Mouse (Mus musculus) limb, embryonic 14.5 days (tissue): ENCODE data around the gene Lrrk1. TPM values are rescaled to one million over a fixed set of nuclear protein-coding genes. Genes with fewer than 3 reads are reported as not detected.

ENCODE experiments used
- ATAC-seq: fragments of 200-750 bp; cut with Nextera tagmentation; 2 replicates; pipeline ENCODE4 v1.8.0; 2017; ENCODE audit warnings: low read depth, moderate number of reproducible peaks, moderate TSS enrichment; ENCODE audit not compliant: low FRiP score
- DNase-seq: peaks from one replicate; pipeline ENCODE4 v3.0.0-alpha.2; 2015; ENCODE audit warnings: low spot score
- H3K27ac ChIP-seq: fragments of 300-500 bp; sonication (generic); replicated peaks from 2 replicates; pipeline ENCODE4 v1.5.1; 2014; ENCODE audit warnings: low read depth, mild to moderate bottlenecking, low read length, moderate library complexity, mixed read lengths
- H3K27me3 ChIP-seq: fragments of 300-500 bp; sonication (generic); 2 replicates; pipeline ENCODE4 v1.6.1; 2014; ENCODE audit warnings: low read length, mixed read lengths; ENCODE audit not compliant: control insufficient read depth, insufficient read depth
- H3K36me3 ChIP-seq: fragments of 300-500 bp; sonication (generic); 2 replicates; pipeline ENCODE4 v1.6.1; 2014; ENCODE audit warnings: mild to moderate bottlenecking, low read length, moderate library complexity, mixed read lengths; ENCODE audit not compliant: control insufficient read depth, insufficient read depth
- H3K4me1 ChIP-seq: fragments of 300-500 bp; sonication (generic); 2 replicates; pipeline ENCODE4 v1.6.1; 2014; ENCODE audit warnings: antibody characterized with exemption, low read length, mixed read lengths; ENCODE audit not compliant: control insufficient read depth, insufficient read depth
- H3K4me2 ChIP-seq: fragments of 300-500 bp; sonication (generic); replicated peaks from 2 replicates; pipeline ENCODE4 v1.6.1; 2014; ENCODE audit warnings: low read depth, mild to moderate bottlenecking, low read length, moderate library complexity; ENCODE audit not compliant: severe bottlenecking
- H3K4me3 ChIP-seq: fragments of 300-500 bp; sonication (generic); replicated peaks from 2 replicates; pipeline ENCODE4 v1.5.1; 2014; ENCODE audit warnings: low read length
- H3K9ac ChIP-seq: fragments of 300-500 bp; sonication (generic); 2 replicates; pipeline ENCODE4 v1.6.1; 2014; ENCODE audit warnings: mild to moderate bottlenecking, low read depth, low read length, moderate library complexity; ENCODE audit not compliant: severe bottlenecking
- H3K9me3 ChIP-seq: fragments of 300-500 bp; sonication (generic); 2 replicates; pipeline ENCODE4 v1.6.1; 2016; ENCODE audit warnings: low read length; ENCODE audit not compliant: control insufficient read depth
- POLR2A ChIP-seq: fragments of 200-500 bp; IDR thresholded peaks from 2 replicates; pipeline ENCODE4 v1.8.0; 2012; ENCODE audit warnings: inconsistent platforms, mild to moderate bottlenecking, moderate library complexity, borderline replicate concordance; ENCODE audit not compliant: insufficient read depth, insufficient read length; ENCODE audit errors: extremely low read depth
- WGBS: fragments of 180-500 bp; shearing (Covaris S2); extraction: QIAGEN DNeasy Blood & Tissue Kit; methylation state at CpG from one replicate; pipeline ENCODE4 v1.1.7; 2014; 5-methylcytosine and 5-hydroxymethylcytosine counted together
- polyA plus RNA-seq, 2 experiments: library from polyadenylated mRNA; depleted of rRNA in 1 of 2; stranded (reverse) in 1 of 2; unstranded in 1 of 2; fragments of >200 nt; fragmentation: Nextera tagmentation in 1 of 2; extraction: Ambion mirVana in 1 of 2; gene quantifications; 2 replicates each; pipeline versions ENCODE4 v1.2.1 to v1.2.3; 2012 to 2014

Gene Lrrk1
- polyA plus RNA-seq, 2 experiments: 13.1 to 16.1 TPM

- Histone ChIP-seq H3K4me3 (no peak overlapping the region), H3K9ac (no peak overlapping the region), H3K4me1 (peaks cover 10% of the 10 kb centered on the region; the same call in 1 of the 2 replicates), H3K4me2 (no peak overlapping the region), H3K9me3 (no peaks in the 10 kb centered on the region), H3K27me3 (no peaks in the 10 kb centered on the region), H3K27ac (no peak overlapping the region), H3K36me3 (no peaks in the 10 kb centered on the region)
- no peak for ATAC-seq
- DNase-seq: no peak
- no peak for TF ChIP-seq POLR2A
- 48% methylated on average over 2 of the region's 2 CpGs for WGBS
Measured at GRCm38 (mm10) chr7:66249020-66249419, 139.1 kb downstream of the Lrrk1 start.

- ATAC-seq (no peak), DNase-seq (no peak)
- Histone ChIP-seq H3K4me2 (no peak overlapping the region), H3K36me3 (no peaks in the 10 kb centered on the region), H3K4me1 (peaks cover 10% of the 10 kb centered on the region; the same call in 1 of the 2 replicates), H3K4me3 (no peak overlapping the region), H3K9me3 (no peaks in the 10 kb centered on the region), H3K27me3 (no peaks in the 10 kb centered on the region), H3K27ac (no peak overlapping the region), H3K9ac (no peak overlapping the region)
- TF ChIP-seq POLR2A: no peak
Measured at GRCm38 (mm10) chr7:66248270-66248669, 139.9 kb downstream of the Lrrk1 start.

- no peak overlapping the region for H3K27ac ChIP-seq
- peaks cover 10% of the 10 kb centered on the region; the same call in 1 of the 2 replicates for H3K4me1 ChIP-seq
- no peaks in the 10 kb centered on the region for H3K36me3 ChIP-seq
- H3K27me3 ChIP-seq: no peaks in the 10 kb centered on the region
- H3K9me3 ChIP-seq: no peaks in the 10 kb centered on the region
- H3K9ac ChIP-seq: no peak overlapping the region
- no peak for DNase-seq
- WGBS: 77% methylated on average over 12 of the region's 12 CpGs
- TF ChIP-seq POLR2A: no peak
- no peak overlapping the region for H3K4me2 ChIP-seq
- no peak for ATAC-seq
- no peak overlapping the region for H3K4me3 ChIP-seq
Measured at GRCm38 (mm10) chr7:66247274-66248021, 140.7 kb downstream of the Lrrk1 start.

GRCm38 (mm10) chr7:66246716-66247235, 141.4 kb downstream of the Lrrk1 start:
- WGBS: 77% methylated on average over 11 of the region's 11 CpGs
- DNase-seq: no peak
- H3K9me3 ChIP-seq: no peaks in the 10 kb centered on the region
- no peak overlapping the region for H3K27ac ChIP-seq
- TF ChIP-seq POLR2A: no peak
- H3K27me3 ChIP-seq: no peaks in the 10 kb centered on the region
- H3K36me3 ChIP-seq: no peaks in the 10 kb centered on the region
- ATAC-seq: no peak
- no peak overlapping the region for H3K4me2 ChIP-seq
- no peak overlapping the region for H3K4me3 ChIP-seq
- H3K4me1 ChIP-seq: peaks cover 10% of the 10 kb centered on the region; the same call in 1 of the 2 replicates
- H3K9ac ChIP-seq: no peak overlapping the region

- Histone ChIP-seq H3K4me2 (no peak overlapping the region), H3K36me3 (no peaks in the 10 kb centered on the region), H3K27ac (no peak overlapping the region), H3K9me3 (no peaks in the 10 kb centered on the region), H3K4me1 (peaks cover 10% of the 10 kb centered on the region; the same call in 1 of the 2 replicates), H3K27me3 (no peaks in the 10 kb centered on the region), H3K9ac (no peak overlapping the region), H3K4me3 (no peak overlapping the region)
- 78% methylated on average over 5 of the region's 5 CpGs for WGBS
- no peak for TF ChIP-seq POLR2A
- ATAC-seq (no peak), DNase-seq (no peak)
Measured at GRCm38 (mm10) chr7:66245646-66246045, 142.5 kb downstream of the Lrrk1 start.
